Mouse (Mus musculus) urinary bladder, postnatal 36 days (tissue): ENCODE results near the gene Drc1.

ENCODE experiments used
- DNase-seq, 2 experiments: peaks; one replicate each; pipeline ENCODE4 v3.0.0; 2022; ENCODE audit warnings: low spot score in 2 of 2, mixed read lengths in 1 of 2

Drc1 gene

DNA sequence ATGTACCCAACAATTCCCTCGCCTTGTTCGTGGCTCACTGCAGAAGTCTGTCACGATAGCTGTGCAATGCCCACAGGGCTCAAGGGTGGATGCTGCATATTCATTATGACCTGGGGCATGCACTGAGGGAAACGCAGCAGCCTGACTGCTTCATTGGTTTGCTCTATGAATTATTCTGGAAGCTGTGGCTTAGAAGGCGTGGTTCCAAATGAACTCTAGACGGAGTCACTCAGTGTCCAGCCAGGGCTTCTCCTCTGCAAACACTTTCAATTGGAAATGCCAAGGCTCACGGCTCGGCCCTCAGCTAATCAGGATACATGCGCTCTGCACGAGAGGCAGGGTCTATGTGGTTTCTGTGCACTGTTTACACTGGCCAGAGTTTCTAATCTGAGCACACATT is 130.3 kb downstream of the Drc1 start:
- no peak for DNase-seq

DNA sequence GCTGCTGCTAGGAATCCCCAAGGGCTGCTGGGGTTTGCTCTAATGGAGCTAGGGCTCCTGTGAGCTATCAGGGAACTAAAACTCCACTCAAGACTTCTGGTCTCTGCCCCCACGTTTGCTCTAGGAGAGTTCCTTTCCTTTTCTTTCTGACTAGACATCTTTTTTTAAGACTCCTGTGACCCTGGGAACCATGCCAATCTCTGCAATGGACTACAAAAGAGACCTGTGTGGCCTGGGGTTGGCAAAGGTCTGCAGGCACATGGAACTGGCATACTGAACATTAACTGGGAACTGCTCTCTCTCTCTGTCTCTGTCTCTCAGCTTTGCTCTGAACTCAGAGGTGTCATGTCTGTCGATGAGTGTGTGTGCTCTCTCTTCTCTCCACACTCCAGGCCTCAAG is 134.2 kb downstream of the Drc1 start:
- no peak for DNase-seq

DNA sequence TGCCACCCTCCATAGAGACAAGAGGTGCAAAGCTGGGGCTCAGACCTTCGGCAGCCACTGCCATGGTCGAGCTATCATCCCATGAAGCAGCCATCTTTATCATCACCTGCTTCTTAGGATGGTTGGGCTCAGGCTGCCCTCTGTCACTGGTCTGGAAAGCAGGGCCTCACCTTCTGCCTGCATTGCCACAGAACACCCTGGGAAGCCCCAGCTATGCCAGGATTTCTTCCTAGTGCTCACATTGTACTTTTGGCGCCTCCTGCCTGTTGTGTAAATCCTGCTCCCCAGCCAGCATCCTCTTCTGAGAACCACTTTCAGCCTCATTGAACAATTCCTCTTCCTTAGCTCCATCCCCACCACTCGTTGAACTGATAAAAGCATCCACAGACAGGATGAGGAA is 134.7 kb downstream of the Drc1 start:
- DNase-seq: no peak
